Mouse (Mus musculus): ENCODE measurements around the gene Sfi1. TPM values are rescaled to one million over a fixed set of nuclear protein-coding genes. Genes with fewer than 3 reads are reported as not detected.
"Not testable (repeated sequence)": the region's sequence is repeated elsewhere in the genome, so short reads cannot be mapped to it uniquely, and the experiment has no call there.

The Sfi1 gene
- total RNA-seq (2021) = 92.1 and 96.9 TPM in 2 replicates
- long read RNA-seq, transcript Sfi1-201 (32 exons, 3,898 nt) = major isoform, 10 of 91 reads
- long read RNA-seq, partial matches to known transcripts = 26 of 91 reads
- long read RNA-seq, other reads (novel, unspliced or antisense) = 54 of 91 reads

DNA sequence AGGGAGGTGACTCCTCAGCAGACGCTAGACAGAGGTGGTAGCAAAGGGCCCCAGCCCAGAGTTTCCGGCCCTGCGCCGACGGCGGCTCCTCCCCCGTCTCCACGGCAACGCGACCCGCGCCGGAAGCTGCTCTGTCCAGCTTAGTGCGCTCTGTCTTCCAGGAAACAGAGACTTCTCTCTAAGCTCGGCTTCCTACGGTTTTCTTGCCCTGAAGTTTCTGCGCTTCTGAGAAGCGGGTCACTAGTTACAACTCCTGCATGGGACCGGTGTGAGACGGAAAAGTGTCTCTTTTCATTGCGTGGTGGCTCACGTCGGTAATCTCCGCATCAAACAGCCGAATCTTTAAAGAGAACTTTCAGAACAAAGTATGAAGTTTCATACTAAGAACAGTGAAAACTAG is at the start of gene Sfi1:
TSS of gene Sfi1 (minus strand) at position 101 of the 400 bp plus-strand sequence.
- no peak for DNase-seq

DNA sequence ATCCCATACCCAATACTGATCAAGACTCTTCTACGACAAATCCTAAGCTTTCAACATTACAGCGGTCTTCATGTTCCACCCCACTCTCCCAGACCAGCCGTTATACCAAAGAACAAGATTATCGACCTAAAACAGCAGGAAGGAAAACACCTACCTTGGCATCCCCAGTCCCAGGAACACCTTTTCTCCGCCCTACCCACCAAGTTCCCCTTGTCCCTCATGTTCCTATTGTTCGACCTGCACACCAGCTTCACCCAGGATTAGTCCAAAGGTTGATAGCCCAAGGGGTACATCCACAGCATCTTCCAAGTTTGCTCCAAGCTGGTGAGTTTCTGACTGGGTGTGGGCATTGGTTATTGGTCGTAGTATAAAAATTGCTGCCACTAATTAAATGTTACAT is 49.1 kb upstream of the Sfi1 start:
- no peak for DNase-seq

DNA sequence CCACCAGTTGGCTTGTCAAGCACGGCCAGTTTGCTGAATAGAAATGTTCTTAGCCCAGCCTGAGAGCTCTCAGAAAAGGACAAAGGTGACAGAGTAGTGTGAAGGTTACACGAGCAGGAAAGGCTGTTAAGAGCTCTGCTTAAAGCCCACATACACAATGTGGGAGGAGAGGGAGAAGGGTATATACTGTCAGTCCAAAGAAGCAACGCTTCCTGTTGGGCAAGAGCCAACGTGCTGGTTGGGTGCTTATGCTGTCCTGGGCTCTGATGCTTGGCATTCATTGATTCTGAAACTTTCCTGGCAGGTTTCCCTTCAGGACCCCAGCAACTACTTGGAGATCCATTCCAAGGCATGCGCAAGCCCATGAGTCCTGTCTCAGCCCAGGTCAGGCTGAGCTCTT is 42.0 kb upstream of the Sfi1 start:
- no peak for DNase-seq

- no peak for DNase-seq
Observed at GRCm38 (mm10) chr11:3233704-3234103, 40.4 kb upstream of the Sfi1 start.

DNA sequence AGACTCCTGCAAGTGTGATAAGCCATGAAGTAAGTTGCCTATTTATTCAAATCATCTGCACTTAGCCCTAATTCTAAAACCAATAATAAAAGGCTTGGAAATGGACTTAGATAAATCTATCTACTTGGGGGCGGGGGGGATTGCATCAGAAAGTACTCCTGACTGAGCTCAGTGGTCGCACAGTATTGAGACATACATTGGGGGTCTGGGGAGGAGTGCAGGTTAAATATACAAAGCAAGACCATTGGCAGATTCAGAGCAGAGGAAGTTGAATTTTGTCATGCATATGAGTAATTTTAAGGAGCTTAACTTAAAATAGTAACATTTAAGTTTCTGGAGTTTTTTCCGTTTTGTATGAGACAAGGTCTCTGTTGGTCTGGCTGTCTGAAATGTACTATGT is 39.0 kb upstream of the Sfi1 start:
- DNase-seq = no peak

DNA sequence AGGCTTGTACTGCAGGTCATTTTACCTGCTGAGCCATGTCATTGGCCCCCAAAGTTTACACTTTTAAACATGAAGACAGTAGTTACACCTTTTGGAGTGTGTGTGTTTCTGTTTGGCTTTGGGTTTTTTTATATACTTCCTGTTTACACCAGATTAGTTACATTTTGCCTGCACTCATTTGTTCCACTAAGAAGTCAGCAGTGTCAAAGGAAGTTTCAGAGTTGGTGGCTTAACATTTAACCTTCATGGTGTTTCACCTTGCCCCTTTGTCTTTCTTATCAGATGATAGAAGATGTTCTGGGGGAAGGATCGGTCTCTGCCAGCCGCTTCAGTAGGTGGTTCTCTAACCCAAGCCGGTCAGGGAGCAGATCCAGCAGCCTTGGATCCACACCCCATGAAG is 33.9 kb upstream of the Sfi1 start:
- no peak for DNase-seq

DNA sequence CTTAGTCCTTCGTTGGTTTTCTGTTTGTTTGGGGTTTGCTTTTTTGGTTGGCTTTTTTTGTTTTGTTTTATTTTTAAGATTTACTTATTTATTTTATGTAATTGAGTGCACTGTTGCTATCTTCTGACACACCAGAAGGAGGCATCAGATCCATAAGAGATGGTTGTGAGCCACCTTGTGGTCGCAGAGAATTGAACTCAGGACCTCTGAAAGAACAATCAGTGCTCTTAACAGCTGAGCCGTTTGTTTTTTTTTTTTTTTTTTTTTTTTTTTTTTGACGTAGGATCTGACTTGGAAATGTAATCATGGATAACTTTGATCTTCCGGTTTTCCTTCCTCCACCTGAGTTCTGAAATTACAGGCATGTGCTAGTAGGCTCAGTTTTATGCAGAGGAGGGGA is 29.8 kb upstream of the Sfi1 start:
- DNase-seq = no peak

DNA sequence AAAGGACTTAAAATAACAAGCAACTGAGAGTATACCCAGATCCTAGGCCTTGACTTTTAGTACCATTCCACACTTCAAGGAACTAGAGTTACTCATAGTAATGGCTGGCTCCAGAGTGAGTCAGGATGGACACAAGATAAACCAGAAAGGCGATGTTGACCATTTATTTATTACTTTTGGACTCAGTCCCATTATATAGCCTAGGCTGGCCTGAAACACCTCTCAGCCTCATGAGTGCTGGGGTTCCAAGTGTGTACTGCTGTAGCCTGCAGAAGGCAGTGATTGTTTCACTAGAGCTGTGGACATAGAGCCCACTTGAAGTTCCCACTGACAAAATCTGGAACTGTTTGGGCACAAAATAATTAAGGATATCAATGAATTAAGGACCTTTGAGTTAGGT is 19.3 kb upstream of the Sfi1 start:
- no peak for DNase-seq

GRCm38 (mm10) chr11:3206783-3207182 is 13.5 kb upstream of the Sfi1 start:
- DNase-seq = no peak

- no peak for DNase-seq
Observed at GRCm38 (mm10) chr11:3205207-3205606, 11.9 kb upstream of the Sfi1 start.

DNA sequence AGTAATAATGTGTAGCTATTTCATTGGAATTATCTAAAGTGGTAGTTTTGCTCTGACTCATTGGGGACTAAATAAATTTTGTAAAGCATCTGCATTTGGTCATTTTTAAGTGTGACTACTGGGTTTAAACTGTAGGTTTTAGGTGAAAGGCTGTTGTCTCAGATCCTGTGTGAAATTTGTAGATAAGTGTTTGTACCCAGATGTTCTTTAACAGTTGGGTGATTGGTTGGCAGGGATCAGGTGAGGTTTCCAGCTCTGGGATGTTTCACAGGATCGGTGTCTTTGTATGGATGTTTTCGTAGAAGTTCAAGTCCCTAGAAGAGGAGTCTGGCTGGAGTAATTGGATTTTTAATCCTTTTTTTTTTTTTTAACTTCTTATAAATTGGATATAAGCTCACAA is 10.5 kb upstream of the Sfi1 start:
- DNase-seq = no peak

DNA sequence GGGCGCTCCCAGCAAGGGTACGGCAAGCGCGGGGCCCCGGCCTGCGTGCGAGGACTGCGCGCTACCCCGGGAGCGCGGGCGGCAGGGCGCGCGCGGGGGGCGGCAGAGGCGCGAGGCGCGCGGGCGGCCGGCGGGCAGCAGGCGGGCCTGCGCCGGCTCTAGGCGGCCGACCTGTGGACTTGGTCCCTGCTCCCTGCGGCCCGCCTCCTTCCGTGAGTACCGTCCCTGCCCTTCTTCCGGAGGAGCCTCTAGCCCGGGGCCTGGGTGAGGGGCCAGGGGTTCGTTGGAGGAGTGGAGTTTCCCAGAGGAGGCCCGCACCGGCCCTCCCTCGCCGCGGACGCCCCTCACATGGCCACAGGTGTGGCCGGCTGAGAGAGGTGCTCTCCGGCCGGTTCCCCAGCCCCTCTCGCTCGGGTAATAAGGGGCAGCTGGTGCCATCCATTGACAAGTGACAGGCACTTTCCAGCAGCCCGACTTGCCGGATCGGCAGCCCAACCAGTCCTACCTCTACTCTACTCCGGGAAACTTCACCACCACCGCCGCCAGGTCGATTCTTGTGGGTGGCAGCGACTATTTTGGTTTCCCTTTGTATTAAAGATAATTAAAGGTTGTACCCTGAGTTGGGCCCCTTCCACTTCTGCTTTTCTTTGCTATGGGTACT is 9.6 kb upstream of the Sfi1 start:
- DNase-seq = peak; percentile 44

DNA sequence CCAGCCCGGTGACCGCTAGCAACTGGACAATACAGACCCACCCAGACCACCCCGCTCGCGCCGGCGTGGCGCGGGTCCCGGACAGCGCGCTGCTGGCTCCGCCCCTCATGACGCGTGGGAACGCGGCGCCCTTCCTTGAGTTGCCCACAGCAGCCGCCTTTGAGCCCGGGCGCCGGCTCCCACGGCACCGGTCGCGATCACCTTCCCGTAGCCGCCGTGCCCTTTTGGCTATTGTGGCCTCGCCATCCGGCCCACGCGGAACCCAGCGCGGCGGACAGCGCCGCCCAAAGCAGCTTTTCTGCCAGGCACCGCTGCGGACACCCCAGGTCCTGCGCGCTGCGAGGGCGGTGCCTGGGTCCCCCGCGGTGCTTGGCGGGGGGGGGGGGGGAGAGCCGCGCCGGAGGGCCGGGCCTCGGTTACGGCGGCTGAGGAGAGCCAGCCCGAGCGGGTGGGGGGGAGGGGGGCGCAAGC is 9.0 kb upstream of the Sfi1 start, which contains the start of gene Eif4enif1:
TSS of gene Eif4enif1 (plus strand) at position 162 of the 471 bp plus-strand sequence.
- peak; percentile 88 for DNase-seq

GRCm38 (mm10) chr11:3201326-3202230 is 8.3 kb upstream of the Sfi1 start:
- DNase-seq = no peak

GRCm38 (mm10) chr11:3200636-3201035 is 7.4 kb upstream of the Sfi1 start:
- DNase-seq = not testable (repeated sequence)

DNA sequence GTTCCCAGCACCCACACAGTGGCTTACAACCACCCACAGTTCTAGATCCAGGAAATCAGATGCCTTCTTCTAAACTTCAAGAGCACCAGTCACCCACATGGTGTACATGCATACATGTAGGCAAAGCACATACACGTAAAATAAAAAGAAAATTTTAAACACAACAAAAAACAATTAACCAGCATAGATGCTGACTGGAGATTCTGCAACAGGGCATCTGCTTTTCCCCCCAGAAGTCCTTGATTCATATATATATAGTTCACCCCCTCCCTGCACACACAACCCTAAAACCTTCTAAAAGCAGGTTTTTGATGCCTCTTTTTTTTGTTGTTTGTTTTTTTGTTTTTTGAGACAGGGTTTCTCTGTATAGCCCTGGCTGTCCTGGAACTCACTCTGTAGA is 10.6 kb downstream of the Sfi1 start:
- not testable (repeated sequence) for DNase-seq

GRCm38 (mm10) chr11:3181971-3182370 is 11.3 kb downstream of the Sfi1 start:
- not testable (repeated sequence) for DNase-seq

GRCm38 (mm10) chr11:3181250-3181649 is 12.0 kb downstream of the Sfi1 start:
- peak; percentile 59 for DNase-seq

- DNase-seq = not testable (repeated sequence)
Observed at GRCm38 (mm10) chr11:3180510-3181160, 12.6 kb downstream of the Sfi1 start.

DNA sequence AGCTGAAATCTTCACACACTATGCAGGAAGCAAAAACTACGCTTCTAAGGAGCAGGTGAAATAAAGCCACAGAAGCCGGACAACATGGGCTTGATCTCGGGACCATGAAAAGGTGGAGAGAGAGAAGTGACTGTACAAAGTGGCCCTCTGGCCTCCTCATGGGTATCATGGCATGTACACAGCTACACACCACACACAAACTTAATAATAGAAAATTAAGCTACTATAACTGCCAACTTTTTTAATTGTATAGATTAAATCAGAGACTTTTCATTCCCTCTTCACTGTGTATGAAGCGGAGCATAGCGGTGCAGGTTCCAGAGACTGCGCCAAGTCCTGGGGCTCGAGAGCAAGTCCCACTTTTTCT is 13.6 kb downstream of the Sfi1 start:
- DNase-seq = not testable (repeated sequence)

DNA sequence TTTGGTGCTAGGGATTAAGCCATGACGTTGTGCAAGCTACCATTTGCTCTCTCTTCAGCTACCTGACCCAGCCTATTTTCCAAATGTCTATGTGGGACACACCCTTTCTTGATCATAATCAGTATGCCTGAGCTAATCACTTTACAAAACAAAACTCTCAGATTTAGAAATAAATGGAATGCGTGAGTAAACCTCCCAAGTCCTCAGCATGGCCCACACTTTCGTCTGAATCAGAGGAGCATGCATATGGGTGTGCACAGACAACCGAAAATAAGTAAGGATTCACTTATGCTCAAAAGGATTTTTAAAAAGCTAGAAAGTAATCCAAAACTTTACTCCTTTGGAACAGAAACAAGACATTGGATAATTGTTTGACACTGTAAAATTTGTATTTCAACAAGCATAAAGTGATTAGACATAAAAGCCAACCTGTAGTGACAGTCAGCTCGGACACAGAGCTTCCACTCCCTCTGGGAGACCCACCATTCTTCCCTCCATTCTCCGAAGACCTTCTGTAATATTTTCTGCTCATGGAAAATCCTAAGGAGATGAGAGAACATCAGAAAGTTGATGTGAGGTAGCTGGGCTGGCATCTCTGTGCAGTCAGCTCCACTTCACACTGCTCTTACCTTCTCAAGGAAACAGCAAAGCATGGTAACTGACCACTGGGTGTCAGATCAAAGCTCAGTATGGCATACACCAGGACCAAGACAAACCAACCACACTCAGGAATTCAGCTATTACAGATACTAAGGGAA is 14.1 kb downstream of the Sfi1 start:
- peak; percentile 45 for DNase-seq

Measured in adrenal gland, postnatal 25 days (tissue).